Mouse (Mus musculus): ENCODE results near the gene Asb7.
A peak's percentile ranks its signal among the peaks of the same experiment; 100 is the strongest.

The Asb7 gene

GRCm38 (mm10) chr7:66689294-66689619, at the start of gene Asb7:
Asb7 (minus strand) TSS chr7:66689596.
- no peak for DNase-seq (ENCODE audit: low spot score)

- no peak for DNase-seq (ENCODE audit: low spot score)
Measured at GRCm38 (mm10) chr7:66737418-66737817, 48.0 kb upstream of the Asb7 start.

GRCm38 (mm10) chr7:66734993-66735392, 45.6 kb upstream of the Asb7 start:
- no peak for DNase-seq (ENCODE audit: low spot score)

GRCm38 (mm10) chr7:66734466-66734865, 45.1 kb upstream of the Asb7 start:
- no peak for DNase-seq (ENCODE audit: low spot score)

GRCm38 (mm10) chr7:66733882-66734281, 44.5 kb upstream of the Asb7 start:
- no peak for DNase-seq (ENCODE audit: low spot score)

GRCm38 (mm10) chr7:66733431-66733830, 44.0 kb upstream of the Asb7 start:
- DNase-seq (ENCODE audit: low spot score): no peak

- DNase-seq (ENCODE audit: low spot score): no peak
Measured at GRCm38 (mm10) chr7:66729232-66729631, 39.8 kb upstream of the Asb7 start.

- DNase-seq (ENCODE audit: low spot score): no peak
Measured at GRCm38 (mm10) chr7:66728072-66728471, 38.7 kb upstream of the Asb7 start.

GRCm38 (mm10) chr7:66724954-66725353, 35.6 kb upstream of the Asb7 start:
- no peak for DNase-seq (ENCODE audit: low spot score)

GRCm38 (mm10) chr7:66724514-66724913, 35.1 kb upstream of the Asb7 start:
- no peak for DNase-seq (ENCODE audit: low spot score)

GRCm38 (mm10) chr7:66711166-66711565, 21.8 kb upstream of the Asb7 start:
- no peak for DNase-seq (ENCODE audit: low spot score)

- DNase-seq (ENCODE audit: low spot score): no peak
Measured at GRCm38 (mm10) chr7:66704631-66705030, 15.2 kb upstream of the Asb7 start.

- DNase-seq (ENCODE audit: low spot score): no peak
Measured at GRCm38 (mm10) chr7:66702721-66703120, 13.3 kb upstream of the Asb7 start.

- no peak for DNase-seq (ENCODE audit: low spot score)
Measured at GRCm38 (mm10) chr7:66694467-66694866, 5.1 kb upstream of the Asb7 start.

- DNase-seq (ENCODE audit: low spot score): peak; percentile 93
Measured at GRCm38 (mm10) chr7:66689620-66690360, 394 bp upstream of the Asb7 start, which contains the start of gene Lins1. Lins1 (plus strand) TSS chr7:66689889.

- DNase-seq (ENCODE audit: low spot score): no peak
Measured at GRCm38 (mm10) chr7:66688721-66689120, 675 bp downstream of the Asb7 start.

- DNase-seq (ENCODE audit: low spot score): no peak
Measured at GRCm38 (mm10) chr7:66682119-66682863, 7.1 kb downstream of the Asb7 start.

- DNase-seq (ENCODE audit: low spot score): no peak
Measured at GRCm38 (mm10) chr7:66675800-66676199, 13.6 kb downstream of the Asb7 start.

- no peak for DNase-seq (ENCODE audit: low spot score)
Measured at GRCm38 (mm10) chr7:66667064-66667463, 22.3 kb downstream of the Asb7 start.

- no peak for DNase-seq (ENCODE audit: low spot score)
Measured at GRCm38 (mm10) chr7:66663548-66663947, 25.8 kb downstream of the Asb7 start.

GRCm38 (mm10) chr7:66661572-66661971, 27.8 kb downstream of the Asb7 start:
- DNase-seq (ENCODE audit: low spot score): peak; percentile 63

- no peak for DNase-seq (ENCODE audit: low spot score)
Measured at GRCm38 (mm10) chr7:66660972-66661371, 28.4 kb downstream of the Asb7 start.

GRCm38 (mm10) chr7:66660291-66660690, 29.1 kb downstream of the Asb7 start:
- no peak for DNase-seq (ENCODE audit: low spot score)

- DNase-seq (ENCODE audit: low spot score): no peak
Measured at GRCm38 (mm10) chr7:66655471-66655870, 33.9 kb downstream of the Asb7 start.

Data from spleen, adult 12 weeks (tissue).